29 mouse cellular contexts compared by ENCODE assay signal in genomic region chr15:6517525-6517924, GRCm38 (mm10).
"Had no signal": no experiment of that assay in that cellular context is flagged by ENCODE, and none has a peak within 500 bp of the region (broad histone marks: within the 10 kb centered on the region; RNA-seq: fewer than 3 reads in every experiment).

No protein-coding gene starts in this region.

- H3K4me3 ChIP-seq: limb, embryonic 10.5 days; limb, embryonic 12.5 days; limb, embryonic 13.5 days; limb, embryonic 15.5 days; liver, embryonic 12.5 days; liver, embryonic 13.5 days; liver, embryonic 15.5 days; lung, embryonic 15.5 days; megakaryocyte, embryonic 14.5 days; midbrain, embryonic 10.5 days; midbrain, embryonic 12.5 days; midbrain, embryonic 13.5 days; midbrain, embryonic 15.5 days; myocyte; neural tube, embryonic 12.5 days had no signal

- H3K27ac ChIP-seq: limb, embryonic 10.5 days; limb, embryonic 12.5 days; limb, embryonic 13.5 days; limb, embryonic 15.5 days; liver, embryonic 12.5 days; liver, embryonic 13.5 days; liver, embryonic 14.5 days; liver, embryonic 15.5 days; lung, embryonic 15.5 days; macrophage; midbrain, embryonic 10.5 days; midbrain, embryonic 12.5 days; midbrain, embryonic 13.5 days; midbrain, embryonic 15.5 days; neural tube, embryonic 12.5 days had no signal

- H3K4me1 ChIP-seq: limb, embryonic 10.5 days; limb, embryonic 12.5 days; limb, embryonic 15.5 days; lung, embryonic 15.5 days; midbrain, embryonic 10.5 days; midbrain, embryonic 12.5 days; midbrain, embryonic 13.5 days; midbrain, embryonic 15.5 days; neural tube, embryonic 12.5 days had no signal

- ATAC-seq: liver, embryonic 12.5 days; liver, postnatal 0 days; lung, postnatal 0 days; midbrain, embryonic 13.5 days; midbrain, embryonic 15.5 days; midbrain, embryonic 16.5 days had no signal

- DNase-seq: left cerebral cortex, postnatal 4 days; liver; liver, embryonic 13.5 days; liver, postnatal 0 days; lung, adult 18-20 months; lung, adult 2 months; lung, embryonic 14.5 days; lung, postnatal 14 days; lung, postnatal 36 days; lung, postnatal 4 days; midbrain, embryonic 14.5 days had no signal
